Mouse (Mus musculus): ENCODE results near the gene Gng13. TPM values are rescaled to one million over a fixed set of nuclear protein-coding genes. Genes with fewer than 3 reads are reported as not detected.

Gene Gng13
- polyA plus RNA-seq, 1 experiment from 2014 or later = 9.0 TPM

DNA sequence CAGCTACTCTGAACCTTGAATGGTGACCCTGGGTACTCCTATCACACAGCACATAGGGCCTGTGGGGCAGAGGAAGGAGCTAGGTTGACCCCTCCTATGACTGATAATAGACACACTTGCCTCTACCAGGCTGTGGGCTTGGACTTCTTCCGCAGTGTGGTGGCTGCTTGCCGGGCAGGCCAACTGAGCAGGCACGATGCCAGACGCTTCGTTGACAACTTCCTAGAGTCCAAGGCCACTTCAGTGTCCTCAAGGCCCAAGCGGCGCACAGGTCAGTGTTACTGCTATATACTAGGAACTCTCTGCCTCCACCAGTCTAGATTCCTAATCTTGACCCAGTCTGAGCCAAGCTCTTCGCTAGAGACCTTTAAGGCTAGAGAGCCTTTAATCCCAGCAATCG is 26.9 kb downstream of the Gng13 start:
- Histone ChIP-seq H3K27me3 (ENCODE audit: control insufficient read depth, insufficient read depth, low read length) (no peaks in the 10 kb centered on the region), H3K27ac (ENCODE audit: low read depth, low read length) (no peak overlapping the region), H3K36me3 (ENCODE audit: control insufficient read depth, insufficient read depth, low read length) (no peaks in the 10 kb centered on the region), H3K4me3 (ENCODE audit: low read depth, low read length) (no peak overlapping the region), H3K9ac (replicated peaks; ENCODE audit: low read depth, low read length) (no peak overlapping the region), H3K4me1 (ENCODE audit: control insufficient read depth, insufficient read depth, low read length) (no peaks in the 10 kb centered on the region), H3K9me3 (ENCODE audit: control insufficient read depth, low read length) (no peaks in the 10 kb centered on the region), H3K4me2 (ENCODE audit: low read depth, low read length) (no peak overlapping the region)
- ATAC-seq (ENCODE audit: low read depth) = no peak
- WGBS = 95% methylated on average over 9 of the region's 9 CpGs

DNA sequence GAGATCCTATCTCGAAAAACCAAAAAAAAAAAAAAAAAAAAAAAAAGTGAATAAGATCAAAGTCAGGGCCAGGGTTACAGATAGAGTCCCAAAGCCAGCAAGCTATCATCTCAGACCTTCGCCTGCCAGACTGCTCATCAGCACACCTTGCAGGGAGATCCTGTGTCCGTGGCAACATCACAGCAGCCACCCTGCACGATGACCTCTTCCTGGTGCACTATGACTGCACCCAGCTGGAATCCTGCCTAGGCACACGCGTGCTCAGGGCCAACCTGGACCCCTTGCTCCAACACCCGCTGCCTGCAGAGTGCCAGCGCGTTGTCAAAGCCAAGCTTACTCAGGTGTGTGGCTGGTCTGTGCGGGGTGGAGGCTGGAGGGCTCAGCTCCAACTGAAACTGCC is 27.3 kb downstream of the Gng13 start:
- Histone ChIP-seq H3K9ac (replicated peaks; ENCODE audit: low read depth, low read length) (no peak overlapping the region), H3K9me3 (ENCODE audit: control insufficient read depth, low read length) (no peaks in the 10 kb centered on the region), H3K4me1 (ENCODE audit: control insufficient read depth, insufficient read depth, low read length) (no peaks in the 10 kb centered on the region), H3K36me3 (ENCODE audit: control insufficient read depth, insufficient read depth, low read length) (no peaks in the 10 kb centered on the region), H3K27ac (ENCODE audit: low read depth, low read length) (no peak overlapping the region), H3K27me3 (ENCODE audit: control insufficient read depth, insufficient read depth, low read length) (no peaks in the 10 kb centered on the region), H3K4me3 (ENCODE audit: low read depth, low read length) (no peak overlapping the region), H3K4me2 (ENCODE audit: low read depth, low read length) (no peak overlapping the region)
- 79% methylated on average over 10 of the region's 10 CpGs for WGBS
- no peak for ATAC-seq (ENCODE audit: low read depth)

DNA sequence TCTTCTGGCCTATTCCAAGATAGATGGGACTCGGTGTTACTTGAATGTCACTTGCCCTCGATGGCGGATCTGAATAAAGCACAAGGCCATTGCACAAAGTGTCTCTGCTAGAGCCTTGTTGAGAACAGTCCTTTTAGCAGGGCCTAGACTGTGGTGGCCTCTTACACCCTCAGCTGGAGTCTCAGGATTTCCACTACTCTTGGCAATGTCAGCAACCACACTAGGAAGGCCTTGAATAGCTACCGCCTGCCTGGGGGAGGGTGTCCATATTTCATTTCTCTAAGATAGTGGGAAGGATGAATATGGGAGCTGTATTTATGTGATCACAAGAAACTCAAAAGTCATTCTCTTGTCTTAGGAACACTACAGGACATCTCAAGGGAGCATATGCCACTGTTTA is 31.3 kb downstream of the Gng13 start:
- no peaks in the 10 kb centered on the region for H3K36me3 ChIP-seq (ENCODE audit: control insufficient read depth, insufficient read depth, low read length)
- no peak overlapping the region for H3K27ac ChIP-seq (ENCODE audit: low read depth, low read length)
- H3K4me3 ChIP-seq (ENCODE audit: low read depth, low read length) = no peak overlapping the region
- H3K4me1 ChIP-seq (ENCODE audit: control insufficient read depth, insufficient read depth, low read length) = 0 out of 2 replicates have a peak, but pooled peaks cover 3% of the 10 kb centered on the region
- 93% methylated on average over 4 of the region's 4 CpGs for WGBS
- ATAC-seq (ENCODE audit: low read depth) = no peak
- H3K9me3 ChIP-seq (ENCODE audit: control insufficient read depth, low read length) = no peaks in the 10 kb centered on the region
- no peaks in the 10 kb centered on the region for H3K27me3 ChIP-seq (ENCODE audit: control insufficient read depth, insufficient read depth, low read length)
- H3K4me2 ChIP-seq (ENCODE audit: low read depth, low read length) = no peak overlapping the region
- H3K9ac ChIP-seq (replicated peaks; ENCODE audit: low read depth, low read length) = no peak overlapping the region

DNA sequence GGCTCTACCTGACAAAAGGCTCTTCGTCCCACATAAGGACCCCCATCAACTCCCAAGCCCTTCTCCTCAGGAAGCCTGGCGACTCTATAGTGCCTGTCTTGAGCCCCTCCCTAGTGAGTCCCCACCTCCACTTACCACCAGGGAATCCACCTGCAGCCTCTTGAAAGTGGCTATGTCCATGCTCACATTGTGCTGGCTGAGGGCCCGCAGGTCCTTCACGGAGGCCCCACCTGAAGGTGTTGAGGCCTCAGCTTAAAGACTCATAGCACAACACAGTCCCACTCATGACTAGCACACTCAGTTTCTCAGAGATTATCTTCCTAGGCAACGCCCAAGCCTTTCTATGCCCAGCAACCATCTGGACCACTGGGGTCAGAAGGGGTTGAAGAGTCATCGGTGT is 32.3 kb downstream of the Gng13 start:
- H3K27me3 ChIP-seq (ENCODE audit: control insufficient read depth, insufficient read depth, low read length) = no peaks in the 10 kb centered on the region
- no peak overlapping the region for H3K27ac ChIP-seq (ENCODE audit: low read depth, low read length)
- no peak overlapping the region for H3K9ac ChIP-seq (replicated peaks; ENCODE audit: low read depth, low read length)
- H3K4me3 ChIP-seq (ENCODE audit: low read depth, low read length) = no peak overlapping the region
- no peaks in the 10 kb centered on the region for H3K9me3 ChIP-seq (ENCODE audit: control insufficient read depth, low read length)
- H3K4me1 ChIP-seq (ENCODE audit: control insufficient read depth, insufficient read depth, low read length) = 0 out of 2 replicates have a peak, but pooled peaks cover 3% of the 10 kb centered on the region
- WGBS = 86% methylated on average over 6 of the region's 6 CpGs
- no peak for ATAC-seq (ENCODE audit: low read depth)
- H3K36me3 ChIP-seq (ENCODE audit: control insufficient read depth, insufficient read depth, low read length) = no peaks in the 10 kb centered on the region
- no peak overlapping the region for H3K4me2 ChIP-seq (ENCODE audit: low read depth, low read length)

DNA sequence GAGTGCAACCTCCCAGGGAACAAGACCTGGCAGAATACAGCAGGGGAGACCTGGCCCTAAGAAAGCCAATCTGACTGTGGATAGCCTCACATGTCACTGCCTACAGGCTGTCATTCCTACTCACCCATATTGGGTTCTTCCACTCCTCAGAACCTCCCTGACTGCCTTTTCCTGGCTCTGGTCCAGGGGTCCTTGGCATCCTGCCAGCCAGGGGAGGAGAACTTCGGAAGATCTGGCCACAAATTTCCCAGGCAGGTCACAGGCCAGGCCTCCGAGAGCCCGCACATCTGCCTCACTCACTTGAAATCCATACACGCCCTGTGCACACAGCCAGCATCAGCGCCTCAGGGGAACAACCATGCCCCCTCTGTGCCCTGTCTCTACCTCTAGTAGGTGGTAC is 34.5 kb downstream of the Gng13 start:
- no peak for ATAC-seq (ENCODE audit: low read depth)
- WGBS = 37% methylated on average over 5 of the region's 5 CpGs
- Histone ChIP-seq H3K27me3 (ENCODE audit: control insufficient read depth, insufficient read depth, low read length) (no peaks in the 10 kb centered on the region), H3K9ac (replicated peaks; ENCODE audit: low read depth, low read length) (no peak overlapping the region), H3K36me3 (ENCODE audit: control insufficient read depth, insufficient read depth, low read length) (no peaks in the 10 kb centered on the region), H3K27ac (ENCODE audit: low read depth, low read length) (no peak overlapping the region), H3K4me1 (ENCODE audit: control insufficient read depth, insufficient read depth, low read length) (0 out of 2 replicates have a peak, but pooled peaks cover 3% of the 10 kb centered on the region), H3K4me3 (ENCODE audit: low read depth, low read length) (no peak overlapping the region), H3K4me2 (ENCODE audit: low read depth, low read length) (no peak overlapping the region), H3K9me3 (ENCODE audit: control insufficient read depth, low read length) (no peaks in the 10 kb centered on the region)

DNA sequence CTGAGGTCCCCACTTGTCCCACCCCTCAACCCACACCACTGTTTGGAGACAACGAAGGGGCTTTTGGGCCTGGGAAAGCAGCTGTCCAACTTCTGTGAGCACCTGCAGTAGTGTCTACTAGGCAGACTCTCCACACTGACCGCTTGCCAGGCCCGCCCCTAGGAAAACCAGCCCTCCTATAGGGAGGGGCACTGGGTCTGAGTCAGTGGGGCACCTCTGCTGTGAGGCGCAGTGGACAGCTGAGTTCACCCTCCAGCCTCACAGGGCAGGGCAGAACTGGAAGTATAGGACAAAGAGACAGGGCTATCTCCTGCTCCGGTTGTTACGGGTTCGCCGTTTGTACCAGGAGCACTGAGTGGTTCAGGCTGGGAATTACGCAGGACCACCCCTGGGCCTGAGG is 37.3 kb downstream of the Gng13 start, which contains the start of gene Msln:
Gene Msln, minus strand, starts transcription at position 138 of the 400 bp plus-strand sequence.
- Histone ChIP-seq H3K27me3 (ENCODE audit: control insufficient read depth, insufficient read depth, low read length) (no peaks in the 10 kb centered on the region), H3K4me3 (ENCODE audit: low read depth, low read length) (no peak within 1 kb of the TSS), H3K9me3 (ENCODE audit: control insufficient read depth, low read length) (no peaks in the 10 kb centered on the region), H3K27ac (ENCODE audit: low read depth, low read length) (no peak within 1 kb of the TSS), H3K9ac (replicated peaks; ENCODE audit: low read depth, low read length) (no peak within 1 kb of the TSS), H3K36me3 (ENCODE audit: control insufficient read depth, insufficient read depth, low read length) (no peaks in the 10 kb centered on the region), H3K4me1 (ENCODE audit: control insufficient read depth, insufficient read depth, low read length) (0 out of 2 replicates have a peak, but pooled peaks cover 3% of the 10 kb centered on the region), H3K4me2 (ENCODE audit: low read depth, low read length) (no peak within 1 kb of the TSS)
- WGBS = 87% methylated on average over 9 of the region's 9 CpGs
- ATAC-seq (ENCODE audit: low read depth) = no peak

DNA sequence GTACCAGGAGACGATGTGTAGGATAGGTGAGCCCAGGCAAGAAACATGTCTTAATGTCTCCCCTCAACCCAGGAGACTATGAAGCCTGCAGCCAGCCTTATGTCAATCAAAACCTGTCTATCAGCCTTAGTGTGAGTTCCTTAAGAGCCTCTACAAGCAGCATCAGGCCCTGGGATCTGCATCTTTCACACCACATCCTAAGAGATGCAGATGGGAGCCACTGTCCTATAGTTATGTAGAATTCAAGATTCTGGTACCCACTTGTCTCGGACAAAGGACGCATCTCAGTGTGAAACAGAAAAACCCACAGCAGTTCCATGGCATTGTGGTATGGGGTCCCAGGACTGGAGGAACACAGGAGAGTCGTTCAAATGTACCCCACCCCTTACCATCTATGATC is 38.1 kb downstream of the Gng13 start:
- no peaks in the 10 kb centered on the region for H3K9me3 ChIP-seq (ENCODE audit: control insufficient read depth, low read length)
- 83% methylated on average over 4 of the region's 4 CpGs for WGBS
- no peaks in the 10 kb centered on the region for H3K27me3 ChIP-seq (ENCODE audit: control insufficient read depth, insufficient read depth, low read length)
- no peak overlapping the region for H3K4me3 ChIP-seq (ENCODE audit: low read depth, low read length)
- no peaks in the 10 kb centered on the region for H3K36me3 ChIP-seq (ENCODE audit: control insufficient read depth, insufficient read depth, low read length)
- H3K27ac ChIP-seq (ENCODE audit: low read depth, low read length) = no peak overlapping the region
- no peak overlapping the region for H3K4me2 ChIP-seq (ENCODE audit: low read depth, low read length)
- ATAC-seq (ENCODE audit: low read depth) = no peak
- no peak overlapping the region for H3K9ac ChIP-seq (replicated peaks; ENCODE audit: low read depth, low read length)
- 0 out of 2 replicates have a peak, but pooled peaks cover 3% of the 10 kb centered on the region for H3K4me1 ChIP-seq (ENCODE audit: control insufficient read depth, insufficient read depth, low read length)

DNA sequence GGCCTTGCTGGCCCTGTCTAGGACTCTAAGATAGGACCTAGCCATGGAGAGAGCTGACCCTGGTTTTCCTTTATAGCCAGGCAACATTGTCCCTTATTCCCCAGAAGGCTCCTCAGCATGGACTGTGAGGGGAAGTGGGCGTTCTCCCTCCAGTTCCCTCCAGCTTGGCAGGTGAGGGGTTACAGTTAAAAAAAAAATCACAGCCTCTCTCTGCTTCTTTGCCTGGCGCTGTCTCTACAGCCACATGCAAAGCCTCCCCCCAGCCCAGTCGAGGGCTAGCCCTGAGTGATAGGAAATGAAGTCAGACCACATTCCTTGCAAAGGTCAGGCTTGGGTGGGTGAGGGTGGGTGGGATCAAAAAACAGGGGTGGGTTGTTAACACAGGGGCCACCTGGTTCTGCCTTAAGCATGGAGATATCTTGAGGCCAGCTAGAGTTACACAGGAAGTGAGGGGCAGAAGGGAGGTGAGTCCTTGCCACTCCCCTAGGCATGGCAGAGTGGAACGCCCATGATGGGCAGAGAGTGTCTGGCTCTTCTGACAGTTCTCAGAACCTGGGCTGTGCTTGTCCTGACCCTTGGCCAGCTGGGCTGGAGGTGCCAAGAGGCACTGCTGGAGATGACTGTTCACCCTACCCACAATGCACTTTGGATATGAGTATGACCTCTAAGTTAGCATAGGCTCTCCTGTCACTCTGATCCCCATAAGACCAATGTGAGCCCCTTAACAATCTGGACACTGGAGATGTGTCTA is 38.8 kb downstream of the Gng13 start:
- 70% methylated on average over 4 of the region's 4 CpGs for WGBS
- H3K9me3 ChIP-seq (ENCODE audit: control insufficient read depth, low read length) = no peaks in the 10 kb centered on the region
- H3K4me2 ChIP-seq (ENCODE audit: low read depth, low read length) = no peak overlapping the region
- H3K4me1 ChIP-seq (ENCODE audit: control insufficient read depth, insufficient read depth, low read length) = 0 out of 2 replicates have a peak, but pooled peaks cover 3% of the 10 kb centered on the region
- no peak for ATAC-seq (ENCODE audit: low read depth)
- no peaks in the 10 kb centered on the region for H3K36me3 ChIP-seq (ENCODE audit: control insufficient read depth, insufficient read depth, low read length)
- H3K9ac ChIP-seq (replicated peaks; ENCODE audit: low read depth, low read length) = no peak overlapping the region
- H3K27me3 ChIP-seq (ENCODE audit: control insufficient read depth, insufficient read depth, low read length) = no peaks in the 10 kb centered on the region
- H3K4me3 ChIP-seq (ENCODE audit: low read depth, low read length) = no peak overlapping the region
- H3K27ac ChIP-seq (ENCODE audit: low read depth, low read length) = no peak overlapping the region

DNA sequence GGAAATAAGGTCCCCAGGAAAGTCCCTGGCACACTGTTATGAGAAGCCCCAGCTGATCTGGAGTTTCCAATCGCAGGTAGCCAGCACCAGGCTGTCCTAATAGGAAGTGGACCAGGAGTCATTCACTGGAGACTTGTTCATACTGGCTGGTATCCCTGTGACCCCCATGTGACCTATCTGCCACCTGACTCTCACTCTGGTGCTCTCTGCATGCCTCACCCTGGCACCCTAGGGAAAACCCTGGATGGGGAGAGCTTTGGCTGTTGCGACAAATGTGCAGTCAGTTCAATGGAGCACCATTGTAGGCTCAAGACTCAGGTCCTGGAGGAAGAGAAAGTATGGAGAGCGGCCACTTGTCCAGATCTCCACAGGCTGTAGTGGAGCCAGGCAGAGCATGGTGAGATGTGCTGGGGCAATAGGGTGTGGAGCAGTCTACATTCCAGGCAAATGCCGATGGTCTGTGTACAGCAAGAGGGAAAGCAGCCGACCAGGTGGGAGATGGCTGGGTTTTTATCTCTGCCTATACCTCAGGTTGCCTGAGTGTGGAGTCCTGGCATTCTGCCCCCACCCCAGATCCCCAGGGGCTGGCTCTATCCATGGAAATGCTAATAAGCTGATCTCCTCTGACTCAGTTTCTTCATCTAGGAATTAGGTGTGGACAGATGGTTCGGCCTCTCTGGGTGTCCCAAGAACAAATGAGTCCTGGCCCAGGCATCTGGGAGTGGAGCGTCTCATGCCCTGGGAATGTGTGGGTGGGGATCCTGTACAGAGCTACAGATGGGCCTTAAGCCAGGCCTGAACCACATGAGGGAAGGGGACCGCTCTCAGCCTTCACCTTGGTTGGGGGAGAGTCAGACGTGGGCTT is 39.6 kb downstream of the Gng13 start:
- ATAC-seq (ENCODE audit: low read depth) = no peak
- Histone ChIP-seq H3K4me3 (ENCODE audit: low read depth, low read length) (no peak overlapping the region), H3K9me3 (ENCODE audit: control insufficient read depth, low read length) (no peaks in the 10 kb centered on the region), H3K9ac (replicated peaks; ENCODE audit: low read depth, low read length) (no peak overlapping the region), H3K27ac (ENCODE audit: low read depth, low read length) (no peak overlapping the region), H3K4me2 (ENCODE audit: low read depth, low read length) (no peak overlapping the region), H3K27me3 (ENCODE audit: control insufficient read depth, insufficient read depth, low read length) (no peaks in the 10 kb centered on the region), H3K4me1 (ENCODE audit: control insufficient read depth, insufficient read depth, low read length) (0 out of 2 replicates have a peak, but pooled peaks cover 1% of the 10 kb centered on the region), H3K36me3 (ENCODE audit: control insufficient read depth, insufficient read depth, low read length) (no peaks in the 10 kb centered on the region)
- 85% methylated on average over 9 of the region's 9 CpGs for WGBS
